Mouse (Mus musculus): ENCODE data around the gene Ubap1. TPM values are rescaled to one million over a fixed set of nuclear protein-coding genes. Genes with fewer than 3 reads are reported as not detected.

Ubap1 gene
- total RNA-seq (2021), result 10 to 100 TPM; 43.1 to 54.6 TPM
- long read RNA-seq, transcript Ubap1-201 (7 exons, 3,456 nt), result major isoform, 31 of 75 reads
- long read RNA-seq, partial matches to known transcripts, result 6 of 75 reads
- long read RNA-seq, other reads (novel, unspliced or antisense), result 36 of 75 reads

DNA sequence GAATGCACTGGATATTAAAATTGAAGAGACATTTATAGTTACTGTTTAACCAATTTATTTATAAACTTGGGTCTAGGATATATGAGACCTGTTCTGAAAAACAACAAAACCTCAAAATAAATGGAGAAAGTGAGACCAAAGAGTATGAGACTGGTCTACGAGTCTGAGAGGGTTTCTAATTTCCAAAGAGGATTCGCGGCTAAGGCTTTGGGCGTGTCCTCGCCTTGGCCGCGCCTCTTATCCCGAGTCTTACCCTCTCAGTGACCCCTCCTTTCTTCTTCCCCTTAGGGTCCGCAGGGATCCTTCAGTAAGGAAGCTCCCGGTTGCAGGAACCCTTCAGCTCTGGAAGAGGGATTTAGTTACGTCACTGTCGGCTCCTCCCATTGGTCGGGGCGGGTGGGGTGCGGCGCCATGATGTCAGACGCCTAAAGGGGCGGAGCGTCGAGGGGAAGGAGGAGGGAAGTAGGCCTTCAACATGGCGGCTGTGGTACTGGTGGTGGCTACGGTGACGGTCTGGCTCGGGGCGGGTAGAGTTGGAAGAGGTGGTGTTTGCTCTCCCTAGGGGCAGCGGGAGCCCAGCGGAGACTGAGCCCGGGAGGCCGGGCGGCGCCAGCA, at the start of gene Ubap1:
Gene Ubap1 (plus strand): TSS at position 413 of the 615 bp plus-strand sequence.
- DNase-seq (ENCODE audit: low spot score in 2 of 2), result peak; percentile 91 to 92

GRCm38 (mm10) chr4:41303671-41304070, 45.1 kb upstream of the Ubap1 start:
- DNase-seq (ENCODE audit: low spot score in 2 of 2), result no peak

GRCm38 (mm10) chr4:41304302-41304701, 44.5 kb upstream of the Ubap1 start:
- no peak for DNase-seq (ENCODE audit: low spot score in 2 of 2)

GRCm38 (mm10) chr4:41307406-41307805, 41.4 kb upstream of the Ubap1 start:
- DNase-seq (ENCODE audit: low spot score in 2 of 2), result no peak

GRCm38 (mm10) chr4:41310567-41311563, 37.9 kb upstream of the Ubap1 start:
- no peak for DNase-seq (ENCODE audit: low spot score in 2 of 2)

DNA sequence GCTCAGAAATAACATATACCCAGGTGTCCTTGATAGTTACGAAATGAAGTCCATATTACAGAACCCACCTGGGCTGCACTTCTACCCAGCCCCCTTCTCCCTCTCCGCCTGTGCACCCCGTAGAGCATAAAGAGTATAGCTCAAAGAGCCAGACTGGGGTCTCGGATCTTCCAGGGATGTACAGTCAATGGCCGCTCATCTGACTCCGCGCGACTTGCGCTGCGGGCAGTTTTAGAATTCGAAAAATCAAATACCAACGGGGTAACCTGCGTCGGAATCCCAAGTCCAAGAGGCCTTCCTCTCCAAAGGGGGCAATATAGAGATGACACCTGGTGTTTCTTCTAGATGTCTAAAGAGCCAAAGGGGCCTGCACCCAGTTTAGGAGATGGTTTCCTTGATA, 35.1 kb upstream of the Ubap1 start:
- no peak for DNase-seq (ENCODE audit: low spot score in 2 of 2)

GRCm38 (mm10) chr4:41314141-41315129, 34.4 kb upstream of the Ubap1 start, which contains the start of gene Dcaf12:
Dcaf12 (minus strand) TSS chr4:41314889.
- DNase-seq (ENCODE audit: low spot score in 2 of 2), result peak; percentile 95

- no peak for DNase-seq (ENCODE audit: low spot score in 2 of 2)
Measured at GRCm38 (mm10) chr4:41315173-41315572, 33.6 kb upstream of the Ubap1 start.

DNA sequence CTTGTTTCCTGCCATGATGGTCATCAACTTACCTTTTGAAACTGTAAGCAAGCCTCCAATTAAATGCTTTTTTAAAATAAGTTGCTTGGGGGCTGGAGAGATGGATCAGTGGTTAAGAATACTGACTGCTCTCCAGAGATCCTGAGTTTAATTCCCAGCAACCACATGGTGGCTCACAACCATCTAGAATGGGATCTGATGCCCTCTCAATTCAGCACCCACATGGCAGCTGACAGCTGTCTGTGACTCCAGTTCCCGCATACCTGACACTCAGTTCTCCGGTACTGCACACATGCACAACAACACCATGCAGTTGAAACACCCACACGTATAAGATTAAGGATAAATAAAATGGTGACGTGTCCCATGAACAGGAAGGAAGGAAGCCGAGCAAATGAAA, 30.5 kb upstream of the Ubap1 start:
- DNase-seq (ENCODE audit: low spot score in 2 of 2), result no peak

GRCm38 (mm10) chr4:41320971-41321370, 27.8 kb upstream of the Ubap1 start:
- no peak for DNase-seq (ENCODE audit: low spot score in 2 of 2)

- no peak for DNase-seq (ENCODE audit: low spot score in 2 of 2)
Measured at GRCm38 (mm10) chr4:41326876-41327275, 21.9 kb upstream of the Ubap1 start.

DNA sequence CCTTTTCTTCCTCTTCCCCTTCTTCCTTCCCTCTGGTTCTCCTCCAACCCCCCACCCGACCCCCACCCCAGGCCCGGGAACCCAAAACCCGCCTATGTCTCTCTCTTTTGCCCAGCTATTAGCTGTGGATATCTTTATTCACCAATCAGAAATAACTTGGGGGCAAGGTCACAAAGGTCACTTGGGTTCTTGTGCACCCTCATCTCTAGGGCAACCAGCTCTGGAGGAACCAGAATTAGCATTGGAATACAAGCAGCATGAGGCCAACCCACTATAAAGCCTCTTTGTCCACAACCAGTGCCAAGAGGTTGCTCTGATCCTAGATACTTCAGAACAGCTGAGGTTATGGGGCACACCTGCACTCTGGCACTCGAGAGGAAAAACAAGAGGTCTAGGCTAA, 19.3 kb upstream of the Ubap1 start:
- no peak for DNase-seq (ENCODE audit: low spot score in 2 of 2)

- no peak for DNase-seq (ENCODE audit: low spot score in 2 of 2)
Measured at GRCm38 (mm10) chr4:41331085-41331484, 17.7 kb upstream of the Ubap1 start.

- no peak for DNase-seq (ENCODE audit: low spot score in 2 of 2)
Measured at GRCm38 (mm10) chr4:41331698-41332421, 16.9 kb upstream of the Ubap1 start.

DNA sequence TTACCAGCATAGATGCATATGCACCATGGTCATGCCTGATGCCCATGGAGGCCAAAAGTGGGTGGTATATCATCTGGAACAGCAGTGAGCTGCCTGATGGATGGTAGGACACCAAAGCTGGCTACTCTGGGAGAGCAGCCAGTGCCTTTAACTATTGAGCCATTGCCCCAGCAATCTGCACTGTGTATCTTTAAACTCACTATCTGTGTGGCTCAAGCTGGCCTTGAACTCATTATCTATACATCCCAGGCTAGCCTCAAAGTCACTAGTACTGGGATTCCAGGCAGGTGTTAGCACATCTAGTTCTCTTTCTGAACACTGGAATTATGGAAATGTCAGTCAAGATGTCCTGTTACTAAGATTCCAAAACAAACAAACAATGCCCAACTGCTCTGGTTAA, 12.2 kb upstream of the Ubap1 start:
- DNase-seq (ENCODE audit: low spot score in 2 of 2), result no peak

- no peak for DNase-seq (ENCODE audit: low spot score in 2 of 2)
Measured at GRCm38 (mm10) chr4:41340912-41341550, 7.8 kb upstream of the Ubap1 start.

GRCm38 (mm10) chr4:41346011-41346410, 2.8 kb upstream of the Ubap1 start:
- DNase-seq (ENCODE audit: low spot score in 2 of 2), result peak in 1 of 2 experiments; percentile 5

- no peak for DNase-seq (ENCODE audit: low spot score in 2 of 2)
Measured at GRCm38 (mm10) chr4:41347839-41348238, 957 bp upstream of the Ubap1 start.

DNA sequence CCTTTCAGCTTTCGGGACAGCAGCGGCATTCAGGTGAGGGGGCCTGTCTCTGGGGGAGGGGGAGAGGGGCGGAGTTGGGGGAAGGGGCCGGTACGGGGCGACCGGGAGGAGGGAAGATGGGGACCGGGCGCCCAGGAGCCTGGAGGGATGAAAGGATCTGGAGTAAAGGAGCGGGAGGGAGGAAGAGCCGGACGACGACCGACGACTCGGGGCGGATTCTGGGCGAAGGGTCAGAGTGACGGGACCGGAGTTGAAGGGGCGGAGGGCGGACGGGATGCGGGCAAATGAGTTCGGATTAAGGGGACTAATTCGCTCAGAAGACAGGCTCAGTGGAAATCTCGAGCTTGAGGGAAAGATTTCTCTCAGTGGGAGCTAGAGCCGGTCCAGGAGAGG, 399 bp downstream of the Ubap1 start:
- no peak for DNase-seq (ENCODE audit: low spot score in 2 of 2)

DNA sequence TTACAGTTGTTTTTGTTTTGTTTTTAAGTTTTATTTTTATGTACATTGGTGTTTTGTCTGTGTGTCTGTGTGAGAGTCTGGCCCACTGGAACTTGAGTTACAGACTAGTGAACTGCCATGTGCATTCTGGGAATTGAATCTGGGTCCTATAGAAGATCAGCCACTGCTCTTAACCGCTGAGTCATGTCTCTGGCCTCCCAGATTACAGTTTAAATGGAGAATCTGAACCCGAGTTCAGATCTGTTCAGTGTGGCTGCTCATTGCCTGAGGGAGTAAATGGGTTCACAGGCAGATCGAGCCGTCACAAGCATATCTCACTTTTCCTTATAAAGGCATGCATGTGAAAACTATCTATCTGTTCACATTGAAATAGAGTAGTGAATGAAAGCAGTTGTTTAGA, 4.0 kb downstream of the Ubap1 start:
- no peak for DNase-seq (ENCODE audit: low spot score in 2 of 2)

Measured in layer of hippocampus, postnatal 10 days (tissue).